Mouse (Mus musculus) common myeloid progenitor, adult 5-6 weeks (primary cell): Measurements from ENCODE around the gene Kif6. TPM values are rescaled to one million over a fixed set of nuclear protein-coding genes. Genes with fewer than 3 reads are reported as not detected.

Source experiments
- ATAC-seq: replicated peaks from 2 replicates; pipeline ENCODE4 v1.8.0; 2016; ENCODE audit warnings: low read depth, mild to moderate bottlenecking, moderate TSS enrichment, inconsistent platforms; ENCODE audit not compliant: poor library complexity, severe bottlenecking
- total RNA-seq: library from RNA; stranded (forward); fragments of 200-1000, 187-1606 nt; gene quantifications from 2 replicates; pipeline ENCODE4 v1.2.3, GENCODE M21; 2017

Gene Kif6
- total RNA-seq, 1 experiment from 2014 or later: not detected

DNA sequence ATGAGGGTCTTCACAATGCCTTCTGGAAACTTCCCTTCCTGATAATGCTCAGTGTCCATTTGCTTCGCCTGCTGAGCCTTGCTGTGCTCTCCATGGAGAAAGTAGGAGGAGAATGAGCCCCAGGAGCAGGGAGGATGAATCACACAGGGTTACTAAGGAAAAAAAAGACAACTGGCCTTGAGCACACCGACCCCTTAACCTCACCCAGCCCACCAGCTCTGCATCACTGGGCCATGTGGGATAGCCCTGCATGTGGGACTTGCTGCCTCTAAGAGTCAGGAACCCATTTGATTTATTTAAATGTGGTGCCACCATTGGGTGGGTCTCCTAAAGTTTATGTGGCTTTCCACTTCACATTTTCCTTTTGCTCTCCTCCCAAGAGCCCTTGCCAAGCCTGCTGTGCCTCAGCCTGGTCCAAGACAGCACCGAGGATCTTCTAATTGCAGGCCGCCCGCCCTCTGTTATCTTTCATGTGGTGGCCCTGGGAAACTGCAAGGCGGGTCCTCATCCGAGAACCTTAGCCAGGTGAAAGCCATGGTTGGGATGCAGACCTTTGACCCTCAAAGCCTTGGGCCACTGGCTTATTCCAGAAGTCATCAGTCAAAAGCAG, 210.0 kb downstream of the Kif6 start:
- ATAC-seq: no peak

DNA sequence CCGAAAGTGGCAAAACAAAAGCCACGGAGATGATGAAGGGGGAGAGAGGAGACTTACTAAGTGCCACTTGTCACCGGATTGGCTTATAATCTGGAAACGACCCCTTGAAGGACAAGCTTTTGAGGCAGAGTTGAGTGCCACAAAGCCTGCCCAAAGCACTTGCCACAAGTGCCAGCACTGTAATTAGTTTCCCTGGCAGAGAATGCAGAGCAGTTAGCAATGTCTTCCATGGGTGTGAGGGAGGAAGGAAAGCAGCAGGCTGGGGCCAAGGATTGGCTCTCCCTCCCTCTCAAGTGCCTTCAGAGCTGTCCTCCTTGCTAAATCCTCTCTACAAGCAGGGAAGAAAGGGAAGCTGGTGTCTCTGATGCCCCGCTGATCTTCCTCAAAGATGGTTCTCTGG, 210.9 kb downstream of the Kif6 start:
- ATAC-seq: no peak

DNA sequence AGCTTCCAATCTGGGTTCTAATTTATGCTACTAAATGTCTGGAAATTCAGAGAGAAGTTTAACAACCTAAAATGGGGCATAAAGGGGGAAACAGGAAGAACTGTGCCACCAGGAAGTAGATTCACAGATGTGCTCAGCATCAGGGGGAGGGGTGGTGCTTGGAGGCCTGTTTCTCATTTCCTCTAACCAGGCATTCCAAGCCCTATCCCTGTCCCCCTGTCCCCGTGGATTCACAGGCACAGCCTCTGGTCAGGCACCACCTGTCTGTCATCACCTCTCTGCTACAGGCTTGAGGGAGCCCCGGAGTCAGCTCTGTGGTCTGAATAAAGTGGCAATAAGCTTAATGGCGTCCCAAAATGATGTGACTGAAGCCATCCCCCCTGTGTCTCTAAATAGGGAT, 216.8 kb downstream of the Kif6 start:
- ATAC-seq: no peak

DNA sequence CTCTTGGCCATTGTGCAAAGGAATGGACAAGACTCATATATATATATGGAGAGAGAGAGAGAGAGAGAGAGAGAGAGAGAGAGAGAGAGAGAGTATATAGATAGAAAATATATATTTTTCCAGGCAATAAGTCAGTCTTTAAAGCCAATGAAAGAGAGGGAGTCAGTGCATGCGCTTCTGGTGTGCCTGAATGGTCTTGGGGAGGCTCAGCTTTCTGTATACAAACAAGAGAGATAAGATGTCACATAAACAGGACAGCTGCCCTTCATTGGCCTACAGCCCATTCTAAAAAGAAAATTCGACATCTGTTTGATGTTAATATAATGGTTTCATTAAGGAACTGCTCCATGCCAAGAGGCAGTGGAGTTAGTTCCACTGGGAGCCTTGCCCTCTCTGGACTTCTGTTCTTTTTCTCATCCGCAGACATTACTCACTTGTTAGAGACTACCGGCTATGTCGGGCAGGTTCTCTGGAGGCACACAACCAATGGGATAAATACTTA, 219.2 kb downstream of the Kif6 start:
- no peak for ATAC-seq

DNA sequence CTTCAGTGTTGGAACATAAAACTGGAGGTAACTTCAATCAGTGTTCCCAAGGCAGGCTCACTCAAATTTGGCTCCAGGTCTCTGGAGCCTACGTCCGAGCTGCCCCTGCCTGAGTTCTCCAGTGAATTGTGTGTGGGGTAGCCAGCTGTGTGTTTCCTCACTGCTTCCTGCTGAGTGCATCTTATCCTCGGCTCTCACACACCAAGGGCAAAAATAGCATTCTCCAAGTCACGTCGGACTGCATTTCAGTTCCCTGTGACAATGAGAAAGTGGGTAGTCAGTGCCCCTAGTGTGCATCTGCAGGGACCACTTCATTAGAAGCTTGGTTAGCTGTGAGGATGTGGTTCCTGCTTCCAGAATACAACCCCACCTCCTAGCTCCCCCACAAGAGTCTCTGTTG, 222.5 kb downstream of the Kif6 start:
- no peak for ATAC-seq

DNA sequence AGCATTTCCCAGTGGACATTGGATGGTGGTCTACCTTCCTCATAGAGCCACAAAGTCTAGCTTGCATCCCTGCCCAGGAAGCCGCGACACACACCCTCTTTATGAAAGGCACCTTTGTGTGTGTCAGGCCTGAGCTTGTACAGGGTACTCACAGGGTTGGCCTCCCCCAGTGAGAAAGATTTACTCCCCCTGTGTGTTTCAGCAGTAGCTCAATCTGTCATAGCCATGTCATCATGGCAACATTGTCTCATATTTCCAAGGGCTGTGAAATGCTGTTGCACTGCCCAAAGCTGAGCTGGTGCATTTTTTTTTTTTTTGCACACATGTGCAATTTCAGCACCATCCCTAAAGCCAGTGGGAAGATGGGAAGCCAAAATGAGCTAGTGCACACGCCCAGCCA, 224.3 kb downstream of the Kif6 start:
- ATAC-seq: no peak

DNA sequence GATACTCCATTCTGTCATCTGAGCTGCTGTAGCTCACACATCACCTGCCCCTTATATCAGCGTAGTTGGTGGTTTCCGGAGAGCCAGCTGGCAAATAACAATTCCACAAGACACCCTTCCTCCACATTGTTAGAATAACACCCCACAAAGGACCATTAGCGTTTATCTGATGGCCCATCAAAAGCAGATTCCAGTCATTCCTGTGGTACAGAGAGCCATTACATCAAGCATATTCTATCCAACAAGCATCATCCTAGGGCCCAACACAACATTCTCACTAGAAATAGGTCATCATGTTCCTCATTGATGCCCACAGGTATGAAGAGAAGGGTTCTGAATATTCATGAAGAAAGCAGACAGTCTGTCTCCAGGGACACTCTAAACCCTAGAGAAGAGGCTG, 236.3 kb downstream of the Kif6 start:
- ATAC-seq: no peak

DNA sequence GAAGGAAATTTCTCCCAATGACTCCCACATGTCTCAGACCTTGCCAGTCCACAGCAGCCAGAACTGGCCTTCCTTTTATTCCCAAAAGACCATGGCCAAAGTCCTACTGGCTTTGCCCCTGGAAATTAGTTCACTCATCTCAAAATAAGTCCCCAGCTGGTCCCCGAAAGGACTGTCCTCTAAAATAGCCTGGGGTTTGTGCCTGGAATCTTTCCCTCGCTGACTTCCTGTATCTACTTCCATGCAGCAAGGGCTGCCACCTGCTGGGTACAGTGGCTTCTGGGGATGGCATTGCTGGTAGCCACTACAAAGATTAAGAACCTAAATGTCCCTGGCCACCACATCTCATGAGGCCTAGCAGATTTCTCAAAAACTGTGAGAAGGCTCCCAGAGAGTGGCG, 237.2 kb downstream of the Kif6 start:
- ATAC-seq: no peak

DNA sequence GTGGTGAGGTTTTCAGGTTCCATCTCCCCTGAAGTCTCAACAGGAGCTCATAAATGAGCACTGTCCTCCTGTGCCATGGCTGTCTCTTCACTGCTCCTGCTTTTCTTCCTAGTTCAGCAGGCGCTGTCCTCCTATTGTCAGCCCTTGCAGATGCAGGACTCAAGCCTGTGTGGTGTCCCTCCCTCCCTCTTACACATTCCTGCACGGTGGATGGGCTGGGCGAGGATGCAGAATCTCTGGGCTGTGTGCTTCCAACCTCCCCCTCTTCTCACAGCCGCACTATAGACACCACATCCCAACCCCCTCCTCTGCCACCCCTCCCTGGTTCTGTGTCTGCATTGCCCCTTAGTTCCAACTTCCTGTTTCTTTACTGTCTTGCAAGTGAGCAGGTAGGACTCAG, 240.8 kb downstream of the Kif6 start:
- no peak for ATAC-seq

DNA sequence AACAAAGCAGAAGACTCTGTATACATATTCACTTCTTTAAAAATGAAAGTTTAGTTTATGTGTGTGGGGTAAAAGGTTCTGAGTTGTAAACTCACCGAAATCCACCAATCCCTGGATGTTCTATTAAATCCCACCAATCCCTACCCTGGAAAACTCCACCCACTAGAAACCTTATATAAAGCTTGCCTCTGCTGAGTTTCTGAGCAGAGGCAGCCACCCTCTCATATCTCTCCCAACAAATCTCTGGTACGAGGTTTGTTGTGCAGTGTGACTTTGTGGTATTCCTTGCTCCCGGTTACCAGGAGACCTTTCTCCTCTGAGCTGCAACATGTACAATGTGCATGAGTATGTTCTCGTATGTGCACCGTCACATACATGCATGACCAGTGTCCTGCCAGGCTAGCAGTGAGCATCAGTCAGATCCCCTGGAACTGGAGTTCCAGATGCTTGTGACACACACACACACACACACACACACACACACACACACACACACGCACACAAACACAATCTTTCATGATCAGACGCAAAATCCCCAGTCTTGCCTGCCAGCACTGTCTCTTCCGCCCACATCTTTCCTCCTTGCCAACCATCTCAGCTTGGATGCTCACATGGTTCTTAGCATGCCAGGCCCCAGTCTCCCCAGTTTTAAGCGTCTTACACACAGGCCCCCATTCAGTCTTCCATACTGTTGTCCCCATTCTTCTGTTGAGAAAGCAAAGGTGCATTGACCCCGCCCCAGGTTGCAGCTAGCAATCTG, 245.3 kb downstream of the Kif6 start:
- no peak for ATAC-seq

DNA sequence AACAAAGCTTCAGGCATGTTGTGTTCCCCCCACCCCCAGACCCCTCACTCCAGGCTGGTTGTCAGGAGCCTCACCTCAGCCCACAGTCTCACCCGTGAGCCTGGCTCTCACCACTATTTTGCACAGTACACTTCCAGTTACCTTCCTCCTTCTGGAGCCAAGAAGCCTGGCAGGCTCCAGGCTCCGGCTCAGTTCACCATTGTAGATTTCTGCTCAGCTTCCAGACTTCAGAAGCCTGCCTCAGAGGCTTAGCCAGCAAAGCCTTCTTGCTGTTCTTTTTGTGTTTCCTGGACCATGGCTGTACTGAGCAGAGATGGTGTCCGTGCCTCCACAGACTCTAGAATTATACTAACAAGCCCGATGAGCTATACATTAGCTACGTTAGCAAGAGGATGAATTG, 248.7 kb downstream of the Kif6 start:
- ATAC-seq: no peak

DNA sequence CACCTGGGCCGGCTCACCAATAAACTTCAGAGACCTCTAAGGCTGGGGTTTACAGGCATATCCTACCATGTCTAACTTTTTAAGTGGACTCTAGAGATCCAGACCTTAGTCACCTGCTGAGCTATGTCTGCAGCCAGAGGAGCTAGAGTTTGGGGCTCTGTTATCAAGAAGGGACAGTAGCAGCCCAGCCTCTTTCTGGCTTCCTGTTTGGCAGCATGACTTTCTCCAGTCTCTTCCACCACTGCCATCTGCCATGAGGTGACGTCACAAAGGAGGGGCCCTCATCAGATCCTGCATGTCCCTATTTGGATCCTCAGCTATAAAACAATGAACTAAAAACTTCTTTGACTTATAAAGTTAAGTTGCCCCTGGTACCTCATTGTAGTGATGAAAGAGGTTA, 250.7 kb downstream of the Kif6 start:
- ATAC-seq: peak; percentile 80

DNA sequence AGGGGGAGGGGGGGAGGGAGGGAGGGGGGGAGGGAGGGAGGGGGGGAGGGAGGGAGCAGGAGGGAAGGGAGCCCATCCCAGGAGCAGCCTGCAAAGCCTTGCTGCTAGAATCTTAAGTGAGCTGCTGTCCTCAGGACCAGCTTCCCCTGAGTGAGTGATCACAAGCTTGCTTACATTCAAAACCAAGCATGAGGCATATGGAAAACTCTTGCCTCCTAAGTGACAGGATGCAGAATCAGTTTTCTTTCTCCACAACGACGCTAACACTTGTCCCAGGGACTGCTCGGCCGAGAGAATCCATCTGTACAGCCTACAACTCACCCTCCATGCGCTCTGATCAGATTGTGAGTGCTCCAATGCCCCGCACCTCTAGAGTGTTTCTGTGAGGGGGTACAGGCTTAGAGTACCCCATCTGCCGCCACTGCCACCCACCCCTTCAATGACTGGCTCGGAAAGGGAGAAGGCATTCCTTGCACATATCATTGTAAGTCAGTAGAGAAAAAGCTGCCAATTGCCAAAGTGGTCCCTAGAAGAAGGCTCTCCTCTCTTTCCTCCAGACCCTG, 251.8 kb downstream of the Kif6 start:
- ATAC-seq: no peak

DNA sequence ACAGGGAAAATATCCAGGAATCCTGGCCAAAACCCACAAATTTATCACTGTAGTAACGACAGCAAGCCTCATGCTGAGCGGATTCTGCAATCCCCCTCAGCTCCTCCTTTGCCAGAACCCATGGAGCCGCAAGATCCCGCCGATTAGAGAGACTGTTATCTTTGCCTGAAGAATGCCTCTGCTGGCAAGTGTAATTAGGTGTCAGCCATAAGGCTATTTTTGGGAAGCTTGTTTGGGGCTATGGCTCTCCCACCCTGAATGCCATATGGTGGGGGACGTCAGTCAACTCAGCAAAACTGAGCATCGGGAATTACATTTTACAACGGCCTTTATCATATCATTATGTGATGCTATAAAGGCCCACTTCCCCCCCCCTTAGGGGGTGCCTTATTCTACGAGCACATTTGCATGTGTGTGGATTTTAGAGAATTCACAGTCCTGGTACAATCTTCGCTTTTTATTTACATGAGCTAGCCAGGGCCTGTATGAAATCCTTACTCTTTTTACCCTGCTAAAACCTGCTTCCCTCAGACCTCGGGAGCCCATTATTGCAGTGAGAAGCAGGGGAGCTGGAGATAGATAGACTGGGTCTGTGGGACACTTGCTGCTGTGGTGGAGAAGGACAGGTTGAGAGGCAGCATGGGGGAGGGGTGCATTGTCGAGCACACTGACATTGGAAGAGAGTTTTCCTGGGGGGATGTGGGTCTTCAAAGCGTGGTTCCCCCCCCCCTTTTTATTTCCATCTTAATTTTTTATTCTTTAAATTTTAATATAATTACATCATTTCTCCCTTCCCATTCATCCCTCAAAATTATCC, 252.6 kb downstream of the Kif6 start:
- ATAC-seq: no peak

DNA sequence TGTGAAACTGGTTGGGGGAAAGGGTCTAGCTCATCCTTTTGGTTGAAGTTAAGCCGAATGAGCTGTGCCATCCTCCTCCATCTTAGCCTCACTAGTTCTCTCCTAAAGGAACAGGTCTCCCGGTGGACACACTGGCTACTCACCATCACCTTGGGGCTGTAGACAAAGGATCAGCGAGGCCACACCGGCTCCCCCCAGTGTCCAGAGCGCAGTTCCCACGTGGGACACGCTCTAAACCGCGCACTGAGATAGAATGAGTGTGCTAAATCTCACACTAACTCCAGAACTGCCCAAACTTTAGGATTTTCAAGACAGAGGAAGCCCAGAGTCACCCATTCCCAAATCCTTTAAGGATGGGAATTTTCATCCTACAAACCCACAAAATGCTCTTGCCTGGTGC, 254.3 kb downstream of the Kif6 start:
- ATAC-seq: no peak

DNA sequence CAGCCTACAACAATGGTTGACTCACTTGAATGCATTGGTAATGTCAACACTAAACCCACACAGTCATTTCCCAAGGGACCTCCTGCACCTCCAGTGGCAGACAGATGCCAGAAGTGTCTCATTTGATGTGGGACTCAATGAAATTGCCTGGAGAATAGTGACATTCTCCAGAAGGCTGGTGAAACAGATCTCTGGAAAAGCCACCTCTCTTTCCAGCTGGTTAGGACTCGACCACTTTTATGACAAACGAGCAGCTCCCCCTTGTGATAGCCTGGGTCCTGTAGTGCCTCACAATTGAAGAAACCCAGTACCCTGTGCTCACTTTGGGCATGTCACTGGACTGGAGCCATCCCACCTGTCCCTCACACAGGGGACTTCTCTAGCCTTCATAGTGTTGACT, 257.4 kb downstream of the Kif6 start:
- no peak for ATAC-seq

DNA sequence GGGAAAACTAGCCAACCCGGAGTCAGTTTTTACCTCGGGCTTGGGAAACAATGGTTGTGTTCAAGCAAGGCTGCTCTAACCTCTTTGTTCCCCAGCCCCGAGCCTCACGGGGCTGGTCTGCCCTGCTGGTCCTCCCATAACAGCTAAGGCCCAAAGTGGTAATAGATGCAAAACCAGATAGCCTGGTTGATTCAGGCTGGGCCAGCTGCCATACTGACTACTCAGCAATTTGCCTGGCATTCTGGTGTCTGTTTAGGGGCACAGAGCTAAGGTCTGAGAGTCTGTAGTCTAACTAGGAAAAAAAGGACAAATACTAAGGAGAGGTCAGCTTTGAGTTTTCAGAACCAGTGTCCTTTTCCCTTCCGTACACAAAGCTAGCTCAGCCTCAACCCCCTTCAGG, 259.8 kb downstream of the Kif6 start:
- ATAC-seq: no peak

DNA sequence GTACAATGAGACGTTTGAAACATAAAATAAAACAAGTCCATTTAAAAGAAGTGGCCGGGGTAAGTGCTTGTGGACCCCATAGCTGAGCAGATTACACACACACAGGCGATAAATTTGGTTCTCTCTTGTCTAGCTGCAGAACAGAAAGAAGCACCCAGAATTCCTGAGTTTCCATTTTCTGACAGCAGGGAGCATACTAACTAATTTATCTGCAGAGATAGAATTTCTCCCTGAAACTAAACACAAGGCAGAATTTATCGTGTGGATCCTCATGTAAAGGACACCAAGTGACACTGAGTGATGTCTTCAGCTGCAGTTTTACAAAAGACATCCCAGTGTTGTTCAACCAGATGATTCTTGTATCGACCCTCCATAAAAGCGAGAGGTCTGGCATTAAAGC, 260.5 kb downstream of the Kif6 start:
- no peak for ATAC-seq

DNA sequence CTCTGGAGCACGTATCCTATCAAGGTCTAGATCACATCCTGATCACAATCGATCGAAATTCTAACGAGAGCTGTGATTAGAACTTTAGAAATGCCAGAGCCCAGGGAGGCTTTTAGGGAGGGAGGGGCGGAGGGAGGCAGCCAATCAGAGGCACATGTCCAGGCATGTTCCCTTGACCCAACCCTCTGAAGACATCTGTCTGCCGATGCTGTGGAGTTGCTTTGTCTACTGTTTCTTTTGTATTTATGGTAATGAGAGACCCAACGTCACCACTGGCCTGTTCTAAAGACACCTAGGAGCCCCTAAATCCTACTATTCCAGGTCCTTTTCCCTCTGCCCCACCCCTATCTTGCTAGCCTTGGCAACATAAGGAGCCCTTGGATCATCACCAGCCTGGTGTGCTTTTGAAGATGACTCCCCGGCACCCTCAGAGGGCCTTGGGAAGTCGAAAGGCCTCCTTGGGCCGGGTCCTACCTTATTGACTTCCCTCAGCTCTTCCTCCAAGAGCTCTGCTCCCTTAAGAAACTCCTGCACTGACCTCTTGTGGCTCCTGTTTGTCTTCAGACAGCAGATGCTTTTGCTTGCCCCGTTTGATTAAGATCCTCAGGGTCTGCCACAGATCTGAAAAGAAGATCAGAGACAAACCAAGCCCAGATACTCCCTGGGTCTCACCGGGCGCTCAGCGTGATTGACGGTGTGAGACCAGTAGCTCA, 261.2 kb downstream of the Kif6 start:
- ATAC-seq: no peak
